Mouse (Mus musculus): ENCODE data around the gene Ins2.
A peak's percentile ranks its signal among the peaks of the same experiment; 100 is the strongest.

The Ins2 gene

GRCm38 (mm10) chr7:142664465-142665029, 78.6 kb downstream of the Ins2 start:
- no peak for DNase-seq (ENCODE audit: low spot score in 2 of 2)

DNA sequence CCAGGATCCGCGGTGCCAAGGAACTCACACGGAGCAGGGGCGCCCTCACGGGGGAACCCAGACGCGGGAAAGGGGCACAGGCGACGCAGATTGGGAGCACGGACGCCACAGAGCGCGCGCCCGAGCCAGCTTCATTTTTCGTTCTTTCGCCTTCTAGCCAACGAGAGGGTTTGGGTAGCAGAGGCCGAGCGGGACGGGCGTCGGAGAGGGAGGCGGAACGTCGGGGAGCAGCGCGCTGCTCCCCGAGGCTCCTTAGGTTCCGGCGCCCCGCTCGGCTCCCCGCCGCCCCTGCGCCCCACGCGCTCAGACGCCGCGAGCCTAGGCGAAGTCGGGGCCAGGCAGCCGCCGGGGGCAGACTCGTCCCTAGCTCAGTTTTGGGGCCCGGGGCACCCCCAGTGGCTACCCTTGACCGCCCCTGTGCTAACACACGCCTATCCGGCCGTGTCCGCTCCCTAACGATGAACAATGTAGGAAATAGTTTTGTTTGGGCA, 79.2 kb downstream of the Ins2 start:
- no peak for DNase-seq (ENCODE audit: low spot score in 2 of 2)

DNA sequence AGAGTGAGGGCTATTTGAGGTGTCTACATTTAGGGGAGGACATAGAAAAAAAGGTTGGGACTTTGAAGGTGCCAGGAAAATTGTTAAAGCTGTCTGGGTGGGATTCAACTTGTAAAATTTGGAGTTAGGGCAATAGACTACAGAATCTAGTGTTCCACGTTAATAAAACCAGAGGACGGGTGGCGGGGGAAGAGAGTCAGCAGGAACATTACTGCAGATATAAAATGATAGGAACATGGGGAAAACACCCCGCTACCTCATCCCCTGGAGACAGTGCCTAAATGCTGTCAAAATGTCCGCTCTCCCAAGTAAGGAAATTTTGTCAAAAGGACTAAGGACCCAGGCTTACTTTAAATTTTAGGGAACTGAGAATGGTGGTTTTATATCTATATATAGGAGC, 80.0 kb downstream of the Ins2 start:
- DNase-seq (ENCODE audit: low spot score in 2 of 2), result no peak

DNA sequence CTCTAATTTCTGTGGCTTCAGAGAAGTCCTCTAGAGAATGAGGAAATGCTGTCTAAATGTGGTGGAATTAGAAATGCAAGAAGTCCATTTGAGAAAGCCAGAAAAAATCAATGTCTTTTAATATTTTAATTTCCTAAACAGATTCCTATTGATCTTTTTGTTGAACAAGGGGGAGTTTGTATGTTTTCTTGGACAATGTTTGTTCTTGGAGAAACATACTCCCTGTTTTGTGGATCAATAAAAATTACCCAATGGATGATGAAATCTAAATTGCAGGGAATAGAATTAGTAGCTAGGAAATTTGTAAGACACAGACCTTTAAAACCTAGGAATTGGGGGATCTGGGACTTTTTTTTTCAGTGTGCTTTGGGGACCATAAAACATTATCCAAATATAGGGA, 81.4 kb downstream of the Ins2 start:
- no peak for DNase-seq (ENCODE audit: low spot score in 2 of 2)

GRCm38 (mm10) chr7:142661046-142661445, 82.1 kb downstream of the Ins2 start:
- no peak for DNase-seq (ENCODE audit: low spot score in 2 of 2)

DNA sequence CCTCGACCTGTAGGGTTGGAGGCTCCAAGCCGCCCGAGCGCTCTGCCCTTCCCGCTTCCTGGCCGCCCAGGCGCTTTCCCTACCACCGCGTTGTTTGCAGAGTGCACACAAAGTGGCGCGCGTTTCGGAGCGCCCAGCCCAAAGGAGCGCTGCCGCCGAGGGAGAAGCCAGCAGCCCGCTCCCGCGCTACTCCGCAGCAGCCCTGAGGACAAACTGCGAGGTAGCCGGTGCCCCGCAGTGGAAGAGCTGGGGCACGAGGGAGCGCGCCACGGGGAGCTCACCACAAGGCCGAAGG, 82.6 kb downstream of the Ins2 start:
- DNase-seq (ENCODE audit: low spot score in 2 of 2), result no peak

DNA sequence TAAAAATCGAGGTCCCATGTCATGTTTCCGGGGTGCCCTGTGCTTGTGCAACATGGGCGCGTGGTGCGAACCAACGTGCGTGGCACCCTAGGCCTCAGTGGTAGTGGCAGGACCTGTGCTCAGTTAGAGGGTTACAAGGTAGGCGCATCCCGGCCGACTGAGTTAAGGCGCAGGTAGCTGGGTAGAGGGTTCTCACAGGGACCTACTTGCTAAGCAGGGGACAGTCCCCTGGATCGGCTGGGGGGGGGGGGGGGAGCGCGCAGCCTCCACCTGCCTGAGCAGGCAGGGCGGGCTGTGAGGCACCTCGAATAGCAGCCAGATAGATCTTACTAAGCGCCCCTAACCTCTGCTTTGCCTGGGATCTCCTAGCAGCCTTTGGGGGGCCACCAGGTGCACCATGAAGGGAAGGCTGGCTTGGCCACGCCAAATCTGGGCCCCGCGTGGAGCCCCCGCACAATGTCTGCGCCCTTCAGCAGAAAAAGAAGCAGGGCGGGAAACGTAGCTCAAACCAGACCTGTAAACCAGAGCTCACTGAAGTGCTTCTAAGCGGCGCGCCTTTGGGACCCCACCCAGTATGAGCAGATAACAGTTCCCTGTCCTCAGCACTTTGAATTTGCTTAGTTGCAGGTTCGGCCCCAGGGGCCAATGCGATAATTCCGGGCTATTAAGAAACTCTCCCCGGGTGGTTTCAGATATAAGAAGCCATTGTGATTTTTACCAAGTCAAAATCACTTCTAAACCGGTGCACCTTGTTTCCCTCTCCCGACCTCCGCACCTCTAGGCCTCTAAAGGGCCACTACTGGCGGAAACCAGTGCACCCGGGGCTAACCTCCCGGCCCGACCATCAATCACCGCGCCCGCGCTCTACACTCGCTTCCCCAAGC, 83.2 kb downstream of the Ins2 start:
- DNase-seq (ENCODE audit: low spot score in 2 of 2), result no peak

DNA sequence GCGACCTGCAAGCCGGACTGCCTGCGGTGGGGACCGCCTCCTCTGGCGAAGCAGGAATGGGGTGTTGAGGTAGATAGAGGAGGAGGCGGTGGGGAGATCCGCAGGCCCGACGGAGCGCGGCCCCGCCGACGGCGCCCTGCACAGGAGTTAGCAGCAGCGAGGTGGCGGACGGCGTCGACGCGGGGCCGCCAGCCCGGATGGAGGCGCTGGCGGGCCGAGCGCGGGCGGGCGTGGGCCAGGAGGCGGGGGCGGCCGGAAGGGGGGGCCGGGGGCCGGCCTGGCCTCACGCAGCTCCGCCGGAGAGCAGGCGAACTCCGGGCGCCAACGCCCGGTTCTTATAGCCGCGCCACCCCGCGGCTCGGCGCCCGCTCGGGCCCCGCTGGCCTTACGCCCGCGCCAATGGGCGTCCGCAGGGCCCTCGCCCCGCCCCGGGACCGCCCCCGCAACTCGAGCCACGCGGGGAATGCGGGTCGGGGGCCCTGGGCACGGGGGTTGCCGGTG, 84.0 kb downstream of the Ins2 start:
- peak in 1 of 2 experiments; percentile 59 for DNase-seq (ENCODE audit: low spot score in 2 of 2)

DNA sequence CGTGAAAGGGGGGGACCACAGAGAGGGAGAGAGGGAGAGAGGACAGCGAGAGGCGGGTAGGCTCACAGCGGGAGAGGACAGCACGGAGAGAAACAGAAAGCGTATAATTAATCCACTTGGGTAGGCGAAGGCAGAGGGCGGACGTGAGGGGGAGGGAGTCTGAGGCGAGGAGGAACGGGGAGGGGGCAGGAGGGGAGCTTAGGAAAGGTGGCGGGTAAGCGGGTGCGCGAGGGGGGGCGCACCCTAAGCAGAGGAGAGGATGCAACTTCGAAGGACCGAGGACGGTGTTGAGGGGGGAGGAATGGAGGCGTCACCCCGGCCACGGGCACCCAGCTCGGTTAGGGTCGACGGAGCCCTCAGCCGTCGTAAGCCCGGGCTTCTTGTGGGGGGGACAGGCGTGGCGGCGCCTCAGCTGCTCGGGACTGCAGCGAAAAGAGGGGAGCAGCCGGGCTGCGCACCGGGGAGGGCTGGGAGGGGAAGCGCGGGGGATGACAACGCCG, 84.5 kb downstream of the Ins2 start:
- DNase-seq (ENCODE audit: low spot score in 2 of 2), result no peak

DNA sequence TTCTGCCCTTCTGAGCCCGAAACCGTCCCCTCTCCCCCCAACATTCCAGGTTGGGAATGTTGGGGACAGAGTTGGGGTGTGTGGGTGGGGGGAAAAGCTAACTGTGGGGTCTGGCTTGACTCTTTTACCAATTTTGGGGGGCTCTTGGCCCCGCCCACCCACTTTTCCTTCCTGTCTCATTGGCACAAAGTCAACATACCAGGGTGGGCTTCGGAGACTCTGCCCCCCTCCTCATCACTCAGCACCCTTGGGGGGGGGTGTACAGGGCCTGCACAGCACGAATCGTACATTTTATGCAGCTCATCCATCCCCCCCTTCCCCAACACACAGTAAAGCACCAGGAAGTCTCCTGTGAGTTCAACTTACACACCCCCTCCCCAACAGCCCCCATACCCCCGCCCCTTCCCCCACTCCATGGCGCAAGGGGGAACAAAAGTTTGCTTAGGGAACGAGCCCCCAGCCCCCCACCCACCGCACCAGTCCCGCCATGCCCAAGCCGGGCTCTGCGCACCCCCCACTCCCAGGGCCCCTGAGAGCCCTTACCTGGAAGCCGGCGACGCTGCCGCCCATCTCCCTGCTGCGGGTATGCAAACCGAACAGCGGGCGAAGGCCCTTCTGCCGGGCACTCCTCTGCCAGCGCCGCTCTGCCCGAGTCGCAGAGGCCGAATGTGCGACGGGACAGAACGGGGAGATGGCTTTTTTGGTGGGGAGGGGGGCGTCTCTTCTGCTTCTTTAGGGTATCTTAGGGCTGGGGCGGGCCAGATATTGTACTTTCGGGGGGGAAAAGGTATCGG, 85.2 kb downstream of the Ins2 start:
- DNase-seq (ENCODE audit: low spot score in 2 of 2), result no peak

- DNase-seq (ENCODE audit: low spot score in 2 of 2), result no peak
Measured at GRCm38 (mm10) chr7:142657341-142657791, 85.8 kb downstream of the Ins2 start.

DNA sequence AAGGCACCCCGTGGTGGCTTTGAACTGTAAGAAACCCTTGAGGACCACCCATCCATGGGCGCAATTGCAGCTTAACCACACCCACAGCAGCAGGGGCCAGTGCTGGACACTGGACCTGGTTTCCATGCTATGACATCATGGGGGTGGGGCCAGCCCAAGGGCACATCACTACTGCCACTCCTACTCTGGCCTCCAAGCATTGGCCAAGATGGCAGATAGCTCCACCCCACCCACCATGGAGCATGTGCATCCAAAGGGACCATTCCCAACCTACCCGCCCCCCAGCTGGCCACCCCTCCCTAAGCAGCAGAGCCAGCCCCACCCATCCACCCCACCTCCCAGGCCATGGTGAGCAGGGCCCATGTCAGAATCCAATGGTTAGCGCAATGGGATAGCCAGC, 87.1 kb downstream of the Ins2 start:
- no peak for DNase-seq (ENCODE audit: low spot score in 2 of 2)

DNA sequence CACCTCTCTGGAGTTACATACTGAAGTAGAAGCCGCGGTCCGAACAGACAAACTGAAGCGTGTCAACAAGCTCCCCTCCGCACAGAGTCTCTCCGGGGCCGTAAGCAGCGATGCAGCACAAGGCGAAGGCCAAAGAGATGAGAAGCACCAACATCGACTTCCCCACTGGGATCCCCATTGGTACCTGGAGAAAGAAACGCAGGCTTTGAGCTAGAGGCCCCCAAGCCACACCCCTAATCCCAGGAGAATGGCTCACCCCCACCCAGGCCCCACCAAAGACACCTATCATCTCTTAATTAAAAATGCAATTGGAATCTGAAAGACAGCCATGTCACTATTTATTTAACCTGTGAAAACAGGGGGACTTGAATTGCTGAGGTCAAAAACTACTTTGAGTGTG, 87.5 kb downstream of the Ins2 start:
- no peak for DNase-seq (ENCODE audit: low spot score in 2 of 2)

- DNase-seq (ENCODE audit: low spot score in 2 of 2), result no peak
Measured at GRCm38 (mm10) chr7:142653726-142654125, 89.5 kb downstream of the Ins2 start.

DNA sequence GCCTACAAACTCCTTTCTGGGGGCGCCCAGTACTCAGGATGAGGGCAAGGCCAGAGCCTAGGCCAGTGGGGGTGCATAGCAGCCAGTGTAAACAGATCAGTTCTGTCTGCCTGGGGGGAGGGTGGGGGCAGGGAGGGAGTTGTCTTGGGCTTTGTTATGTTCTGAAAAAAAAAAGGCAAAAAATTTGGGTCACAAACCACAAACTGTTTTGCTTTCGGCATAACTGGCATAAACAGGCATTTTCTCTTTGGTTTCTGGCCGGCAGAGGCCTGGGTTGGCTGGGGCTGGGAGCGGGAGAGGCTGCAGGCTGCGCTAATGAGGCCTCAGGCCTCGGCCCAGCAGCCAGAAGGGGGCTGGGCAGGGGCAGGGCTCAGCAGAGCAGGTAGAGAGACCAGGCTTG, 96.5 kb downstream of the Ins2 start:
- no peak for DNase-seq (ENCODE audit: low spot score in 2 of 2)

DNA sequence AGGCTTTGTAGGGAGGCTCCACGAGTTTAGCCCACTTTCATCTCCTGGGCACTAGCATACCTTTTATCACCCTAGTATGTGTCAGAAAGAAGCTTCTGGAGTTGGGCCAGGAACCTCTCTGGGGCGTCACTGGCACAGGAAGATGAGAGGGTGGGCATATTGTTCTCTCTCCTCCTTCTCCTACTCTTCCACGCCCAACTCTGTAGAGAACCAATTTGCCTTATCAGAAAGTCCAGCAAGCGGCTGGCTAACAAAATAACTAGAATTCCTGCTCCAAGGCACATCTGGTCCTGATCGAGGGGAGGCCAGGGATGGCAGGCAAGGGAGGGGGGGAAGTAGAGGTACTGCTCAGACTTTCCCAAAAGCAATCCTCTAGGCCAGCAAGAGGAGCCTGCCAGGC, 98.1 kb downstream of the Ins2 start:
- no peak for DNase-seq (ENCODE audit: low spot score in 2 of 2)

- DNase-seq (ENCODE audit: low spot score in 2 of 2), result no peak
Measured at GRCm38 (mm10) chr7:142636178-142636577, 107.0 kb downstream of the Ins2 start.

DNA sequence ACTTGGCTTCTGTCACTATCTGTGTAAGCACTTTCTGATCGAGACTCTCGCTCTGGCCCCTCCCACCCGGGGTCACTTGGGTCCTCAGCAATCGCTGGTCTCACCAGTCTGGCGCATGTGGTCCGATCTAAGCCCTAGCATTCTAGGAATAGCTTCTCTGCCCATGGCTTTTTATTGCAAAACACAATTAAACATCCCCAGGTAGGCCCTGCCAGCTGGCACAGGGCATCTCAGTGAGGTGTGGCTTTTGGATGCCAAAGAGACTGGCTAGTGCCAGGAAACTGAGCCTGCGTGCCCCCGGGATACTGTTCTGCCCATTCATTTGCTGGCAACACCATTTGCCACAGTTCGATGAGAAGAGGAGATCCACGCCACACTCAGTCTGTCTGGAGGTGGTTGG, 112.5 kb downstream of the Ins2 start:
- no peak for DNase-seq (ENCODE audit: low spot score in 2 of 2)

DNA sequence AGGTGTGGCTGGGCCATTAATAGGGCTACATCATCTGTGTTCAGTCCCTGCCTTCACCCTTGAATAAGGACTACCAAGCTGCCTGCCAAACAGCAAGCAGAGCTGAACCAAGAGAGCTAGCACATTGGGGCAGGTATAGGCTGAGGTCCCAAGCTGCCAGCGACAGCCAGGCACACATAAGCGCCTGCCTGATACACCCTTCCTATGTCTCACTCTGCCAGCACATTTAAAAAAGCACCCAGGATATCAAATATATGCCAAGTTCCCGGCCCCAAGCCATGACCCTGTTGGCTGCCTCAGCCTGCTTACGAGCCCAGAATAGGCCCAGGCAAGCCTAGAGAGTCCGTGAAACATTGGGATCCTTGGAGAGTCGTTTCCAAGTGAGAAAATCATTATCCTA, 113.4 kb downstream of the Ins2 start:
- DNase-seq (ENCODE audit: low spot score in 2 of 2), result no peak
